Mouse (Mus musculus): ENCODE data around the gene Cd47. TPM values are rescaled to one million over a fixed set of nuclear protein-coding genes. Genes with fewer than 3 reads are reported as not detected.

Cd47 gene
- polyA plus RNA-seq, 1 experiment from 2014 or later = 123 TPM

DNA sequence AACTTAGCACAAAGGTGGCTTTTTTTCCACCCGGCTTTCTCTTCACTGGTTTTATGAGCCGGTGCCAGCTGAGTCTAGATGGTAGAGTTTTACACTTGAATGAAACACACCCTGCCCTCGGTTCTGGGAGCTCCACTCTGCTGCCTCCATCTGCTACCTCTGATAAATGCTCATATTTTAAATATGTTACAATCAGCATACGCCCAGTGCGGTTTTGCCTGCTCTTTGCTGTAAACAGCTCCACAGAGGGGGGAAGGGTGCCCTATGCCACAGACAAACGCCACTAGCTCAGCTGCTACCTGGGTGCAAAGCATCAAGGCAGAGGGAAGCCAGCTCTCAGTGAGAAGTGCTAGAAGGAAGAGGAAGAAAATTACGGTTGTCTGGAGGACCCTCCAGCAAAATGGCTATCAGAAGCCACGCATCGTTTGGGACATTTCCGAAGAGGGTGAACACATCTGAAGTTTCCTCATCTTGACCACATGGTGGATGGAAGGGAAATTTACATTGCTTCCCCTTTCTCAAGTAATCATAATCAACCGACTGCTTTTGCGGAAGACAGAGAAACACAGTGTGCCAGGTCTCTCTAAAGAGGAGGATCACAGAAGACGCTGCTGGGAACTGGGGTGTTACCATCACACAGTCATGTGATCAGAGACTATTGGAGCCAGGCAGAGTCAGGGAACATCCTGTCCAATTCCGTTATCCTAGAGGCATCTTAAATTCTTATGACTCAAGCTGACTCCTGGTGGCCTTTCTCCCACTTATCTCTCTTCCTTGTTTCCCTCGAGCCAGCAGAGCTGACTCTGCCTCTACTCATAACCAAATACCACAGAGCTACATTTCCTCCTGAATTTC, 39.6 kb downstream of the Cd47 start:
- ATAC-seq (ENCODE audit: borderline replicate concordance, extremely low read depth, low FRiP score, low TSS enrichment) = peak; percentile 74; the same call in 1 of the 2 replicates
- Histone ChIP-seq H3K4me1 (no peaks in the 10 kb centered on the region; the same call in 1 of the 2 replicates), H3K27me3 (no peaks in the 10 kb centered on the region), H3K4me2 (no peak overlapping the region), H3K27ac (no peak overlapping the region), H3K4me3 (no peak overlapping the region), H3K9me3 (no peaks in the 10 kb centered on the region), H3K36me3 (no peaks in the 10 kb centered on the region), H3K9ac (no peak overlapping the region)
- WGBS = 50% methylated on average over 15 of the region's 15 CpGs

DNA sequence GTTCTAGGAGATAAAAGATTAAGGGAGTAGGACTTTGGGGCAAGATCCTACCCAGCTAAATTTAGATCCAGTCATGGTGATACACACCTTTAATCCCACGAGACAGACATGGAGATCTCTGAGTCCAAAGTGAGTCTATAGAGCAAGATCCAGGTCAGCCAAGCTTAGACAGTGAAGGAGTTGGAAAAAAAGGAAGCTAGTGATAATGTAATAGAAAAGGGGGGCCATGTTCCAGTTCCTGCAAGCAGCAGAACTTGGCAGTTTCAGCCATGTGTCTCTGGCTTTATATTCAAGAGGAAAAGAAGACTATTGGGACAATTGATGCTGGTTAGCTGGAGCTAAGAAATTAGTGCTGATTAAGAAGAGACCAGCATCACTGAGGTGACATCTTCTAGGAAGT, 43.4 kb downstream of the Cd47 start:
- Histone ChIP-seq H3K27ac (no peak overlapping the region), H3K27me3 (no peaks in the 10 kb centered on the region), H3K4me2 (no peak overlapping the region), H3K36me3 (no peaks in the 10 kb centered on the region), H3K4me1 (no peaks in the 10 kb centered on the region; the same call in 1 of the 2 replicates), H3K9ac (no peak overlapping the region), H3K9me3 (no peaks in the 10 kb centered on the region), H3K4me3 (no peak overlapping the region)
- ATAC-seq (ENCODE audit: borderline replicate concordance, extremely low read depth, low FRiP score, low TSS enrichment) = no peak
- WGBS = 56% methylated on average over 1 of the region's 1 CpGs

DNA sequence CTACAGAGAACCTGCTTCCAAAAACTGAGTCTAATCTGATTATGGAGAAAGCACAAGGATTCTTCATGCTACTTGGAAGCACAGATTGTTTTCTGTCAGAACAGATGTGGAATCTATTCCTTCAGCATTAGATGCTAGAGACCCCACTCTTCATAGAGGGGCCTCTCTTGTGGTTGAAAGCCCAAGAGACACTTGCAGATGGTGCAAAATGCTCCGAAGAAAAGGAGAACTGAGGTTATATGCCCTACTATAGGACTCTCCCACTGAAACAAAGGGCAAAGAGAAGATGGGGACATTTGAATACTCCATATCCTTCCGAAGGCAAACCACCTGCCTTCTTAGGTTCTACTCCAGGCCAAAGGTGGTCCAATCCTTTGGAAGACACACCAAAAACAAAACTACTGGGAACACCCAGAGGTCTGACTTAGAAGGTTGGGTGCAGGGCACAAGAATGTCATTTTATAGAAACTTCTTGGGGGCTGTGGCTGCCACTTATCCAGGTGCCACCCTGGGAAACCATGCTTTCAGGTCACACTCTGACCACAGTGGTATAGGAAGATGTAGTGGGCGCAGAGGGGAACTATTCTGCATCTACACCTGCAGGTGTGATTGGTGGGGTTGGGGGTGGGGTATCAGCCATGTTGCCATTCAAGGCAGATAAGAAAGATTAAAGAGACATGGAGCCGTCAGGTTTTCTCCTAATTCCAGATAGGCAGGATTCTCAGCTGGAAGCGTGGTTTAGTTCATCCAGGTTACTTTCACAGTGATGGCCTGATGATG, 47.1 kb downstream of the Cd47 start:
- no peak overlapping the region for H3K4me2 ChIP-seq
- no peak overlapping the region for H3K9ac ChIP-seq
- no peaks in the 10 kb centered on the region for H3K9me3 ChIP-seq
- no peaks in the 10 kb centered on the region for H3K36me3 ChIP-seq
- H3K4me3 ChIP-seq = no peak overlapping the region
- WGBS = 79% methylated on average over 5 of the region's 5 CpGs
- no peaks in the 10 kb centered on the region for H3K27me3 ChIP-seq
- ATAC-seq (ENCODE audit: borderline replicate concordance, extremely low read depth, low FRiP score, low TSS enrichment) = no peak
- no peaks in the 10 kb centered on the region for H3K4me1 ChIP-seq
- H3K27ac ChIP-seq = no peak overlapping the region

DNA sequence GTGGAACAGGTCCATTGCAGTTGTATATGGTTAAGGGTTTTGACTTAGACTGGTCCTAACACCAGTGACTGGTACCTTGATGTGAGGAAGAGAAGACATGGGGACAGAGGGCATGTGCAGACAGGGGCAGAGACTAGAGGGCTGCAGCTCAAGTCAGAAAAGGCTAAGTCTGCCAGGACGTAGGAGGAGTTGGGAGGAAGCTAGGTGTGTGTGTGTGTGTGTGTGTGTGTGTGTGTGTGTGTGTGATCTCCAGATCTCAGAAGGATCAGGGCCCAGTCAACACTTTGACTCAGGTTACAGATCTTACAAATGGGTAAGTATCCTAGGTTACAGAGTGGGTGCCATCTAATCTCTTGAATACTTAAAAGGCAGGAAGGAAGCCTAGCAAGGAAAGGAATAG, 48.3 kb downstream of the Cd47 start:
- ATAC-seq (ENCODE audit: borderline replicate concordance, extremely low read depth, low FRiP score, low TSS enrichment) = no peak
- Histone ChIP-seq H3K36me3 (no peaks in the 10 kb centered on the region), H3K4me3 (no peak overlapping the region), H3K4me1 (no peaks in the 10 kb centered on the region), H3K9ac (no peak overlapping the region), H3K9me3 (no peaks in the 10 kb centered on the region), H3K27me3 (no peaks in the 10 kb centered on the region), H3K27ac (no peak overlapping the region), H3K4me2 (no peak overlapping the region)
- WGBS = 74% methylated on average over 1 of the region's 1 CpGs

DNA sequence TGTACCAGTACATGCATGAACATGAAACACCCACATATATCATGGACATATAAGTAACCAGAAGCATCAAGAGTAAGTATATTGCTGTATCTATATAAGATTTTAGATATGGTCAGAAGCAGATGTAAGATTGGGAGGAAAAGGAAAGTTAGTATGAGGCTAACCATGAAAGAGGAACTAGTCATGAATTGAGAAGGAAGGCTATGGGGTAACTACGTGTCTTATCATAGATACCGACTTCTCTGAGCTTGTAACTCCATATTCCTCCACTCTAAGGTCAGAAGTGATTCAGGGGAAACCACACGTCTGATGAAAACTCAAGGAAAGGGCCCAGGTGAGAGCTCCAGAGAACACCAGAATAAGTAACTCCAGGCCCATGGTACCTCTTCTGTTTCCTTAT, 52.6 kb downstream of the Cd47 start:
- ATAC-seq (ENCODE audit: borderline replicate concordance, extremely low read depth, low FRiP score, low TSS enrichment) = no peak
- Histone ChIP-seq H3K27ac (no peak overlapping the region), H3K9me3 (no peaks in the 10 kb centered on the region), H3K9ac (no peak overlapping the region), H3K27me3 (no peaks in the 10 kb centered on the region), H3K36me3 (no peaks in the 10 kb centered on the region), H3K4me2 (no peak overlapping the region), H3K4me3 (no peak overlapping the region), H3K4me1 (peaks cover 12% of the 10 kb centered on the region)
- 84% methylated on average over 3 of the region's 3 CpGs for WGBS

DNA sequence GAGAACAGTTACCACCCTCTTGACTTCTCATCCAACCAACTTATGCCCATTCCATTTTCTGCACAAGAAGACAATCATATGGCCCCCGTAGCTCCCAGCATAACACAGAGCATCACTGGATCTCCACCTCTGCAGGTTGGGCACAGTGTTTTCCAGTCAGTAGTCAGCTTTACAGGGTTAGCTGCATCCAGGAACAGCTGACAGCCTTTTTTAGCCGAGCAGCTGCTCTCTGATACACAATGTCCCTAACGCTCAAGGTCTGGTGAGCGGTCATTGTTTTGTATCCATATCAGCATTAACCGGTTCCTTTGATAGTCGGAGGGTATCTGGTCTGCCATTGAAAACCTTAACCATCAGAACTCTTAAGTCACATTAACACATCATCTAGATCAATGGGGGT, 53.3 kb downstream of the Cd47 start:
- Histone ChIP-seq H3K4me3 (no peak overlapping the region), H3K9me3 (no peaks in the 10 kb centered on the region), H3K36me3 (no peaks in the 10 kb centered on the region), H3K27me3 (no peaks in the 10 kb centered on the region), H3K4me2 (no peak overlapping the region), H3K4me1 (peaks cover 19% of the 10 kb centered on the region), H3K27ac (no peak overlapping the region), H3K9ac (no peak overlapping the region)
- 90% methylated on average over 6 of the region's 6 CpGs for WGBS
- ATAC-seq (ENCODE audit: borderline replicate concordance, extremely low read depth, low FRiP score, low TSS enrichment) = no peak

DNA sequence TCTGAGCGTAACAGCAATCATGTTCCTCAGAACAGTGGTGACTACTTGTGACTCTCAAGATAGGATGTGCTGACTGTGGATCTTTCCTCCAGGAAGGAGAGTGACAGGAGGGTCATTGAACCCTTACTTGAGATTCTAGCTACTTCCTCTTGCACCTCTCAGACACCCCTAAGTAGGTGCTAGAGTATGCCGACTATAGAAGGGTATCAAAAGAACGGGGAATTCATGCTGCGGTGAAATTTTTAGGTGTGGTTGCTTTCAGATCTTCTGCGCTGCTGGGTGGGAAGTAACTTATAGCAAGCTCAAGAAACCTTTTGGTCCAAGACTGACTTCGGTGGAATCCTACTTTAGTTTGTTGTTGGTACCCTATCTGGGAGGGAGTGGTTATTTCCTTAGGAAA, 53.9 kb downstream of the Cd47 start:
- Histone ChIP-seq H3K36me3 (no peaks in the 10 kb centered on the region), H3K9ac (no peak overlapping the region), H3K27ac (peak overlapping the region; percentile 99), H3K4me2 (peak overlapping the region; percentile 74), H3K4me1 (peaks cover 24% of the 10 kb centered on the region), H3K4me3 (peak overlapping the region; percentile 89), H3K9me3 (no peaks in the 10 kb centered on the region), H3K27me3 (no peaks in the 10 kb centered on the region)
- WGBS = 63% methylated on average over 6 of the region's 6 CpGs
- no peak for ATAC-seq (ENCODE audit: borderline replicate concordance, extremely low read depth, low FRiP score, low TSS enrichment)

DNA sequence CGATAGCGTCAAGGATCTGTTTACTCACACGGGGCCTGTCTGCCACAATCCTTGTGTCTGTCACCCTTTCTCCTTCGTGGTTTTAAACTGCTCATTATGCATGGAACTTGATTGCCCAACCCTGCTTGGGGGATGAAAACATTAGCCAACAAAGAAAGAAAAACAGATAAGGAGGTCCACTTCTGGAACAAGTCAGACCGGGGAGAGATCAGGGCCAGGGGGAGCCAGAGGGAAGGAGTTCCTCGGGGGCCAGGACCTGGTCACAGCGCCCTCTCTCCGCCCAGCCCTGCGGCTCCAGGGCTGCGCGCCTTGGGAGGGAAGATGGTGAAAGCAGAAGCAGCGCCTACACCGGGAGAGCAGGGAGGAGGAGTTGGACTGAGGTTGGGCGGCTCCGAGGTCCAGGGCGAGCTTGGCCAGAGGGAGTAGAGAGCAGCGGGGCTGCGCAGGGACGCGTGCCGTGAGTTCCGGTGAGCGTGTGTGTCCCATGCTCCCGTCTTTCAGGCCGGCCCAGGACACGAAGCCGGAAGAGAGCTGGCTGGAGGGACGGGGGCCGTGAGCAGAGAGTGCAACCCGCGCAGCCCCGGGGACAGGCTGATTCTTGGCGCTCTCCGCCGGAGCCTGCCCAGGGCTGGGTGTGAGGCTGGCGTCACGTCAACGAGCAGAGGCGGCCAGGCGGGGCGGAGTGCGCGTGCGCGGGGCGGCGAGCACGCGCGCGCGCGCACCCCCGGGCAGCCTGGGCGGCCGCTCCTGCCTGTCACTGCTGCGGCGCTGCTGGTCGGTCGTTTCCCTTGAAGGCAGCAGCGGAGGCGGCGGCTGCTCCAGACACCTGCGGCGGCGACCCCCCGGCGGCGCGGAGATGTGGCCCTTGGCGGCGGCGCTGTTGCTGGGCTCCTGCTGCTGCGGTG, 54.9 kb downstream of the Cd47 start:
- no peaks in the 10 kb centered on the region for H3K36me3 ChIP-seq
- no peaks in the 10 kb centered on the region for H3K27me3 ChIP-seq
- peak overlapping the region; percentile 74 for H3K4me2 ChIP-seq
- H3K9me3 ChIP-seq = no peaks in the 10 kb centered on the region
- H3K4me1 ChIP-seq = peaks cover 31% of the 10 kb centered on the region
- ATAC-seq (ENCODE audit: borderline replicate concordance, extremely low read depth, low FRiP score, low TSS enrichment) = peak; percentile 97
- peak overlapping the region; percentile 99 for H3K27ac ChIP-seq
- peak overlapping the region; percentile 91 for H3K9ac ChIP-seq
- peak overlapping the region; percentile 89 for H3K4me3 ChIP-seq
- under 1% methylated on average over 59 of the region's 74 CpGs for WGBS

DNA sequence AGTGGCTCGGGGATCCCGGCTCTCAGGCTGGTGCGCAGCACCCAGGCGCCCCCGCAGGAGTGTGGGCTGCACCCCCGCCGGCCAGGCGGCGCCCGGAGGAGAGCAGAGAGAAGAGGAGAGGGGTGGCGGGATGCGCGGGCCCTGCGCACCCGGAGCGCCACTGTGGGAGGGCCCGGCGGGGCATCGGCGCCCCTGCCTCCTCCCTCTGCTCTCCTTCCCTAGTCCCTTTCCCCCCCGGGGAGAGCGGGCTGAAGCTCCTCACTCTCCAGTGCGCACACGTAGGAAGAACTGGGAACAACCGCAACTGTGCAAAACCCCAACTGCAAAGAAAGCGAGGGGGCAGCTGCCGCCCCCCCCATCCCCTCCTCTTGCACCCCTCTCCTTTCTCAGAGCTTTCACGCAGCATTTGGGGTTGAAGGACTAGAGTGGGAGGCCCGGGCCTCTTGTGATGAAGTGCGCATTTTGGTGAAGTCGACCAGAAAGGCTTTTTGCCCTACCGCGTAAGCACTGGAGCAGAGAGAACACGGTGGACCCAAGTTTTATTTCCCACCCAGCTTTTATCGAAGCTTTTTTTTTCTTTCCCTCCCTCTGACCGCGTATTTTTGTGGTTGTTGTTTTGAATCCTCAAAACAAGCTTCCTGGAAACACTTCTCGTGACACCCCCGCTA, 55.6 kb downstream of the Cd47 start:
- Histone ChIP-seq H3K36me3 (no peaks in the 10 kb centered on the region), H3K9me3 (no peaks in the 10 kb centered on the region), H3K27ac (peak overlapping the region; percentile 99), H3K4me3 (peak overlapping the region; percentile 89), H3K9ac (peak overlapping the region; percentile 91), H3K4me2 (peak overlapping the region; percentile 74), H3K4me1 (peaks cover 31% of the 10 kb centered on the region), H3K27me3 (no peaks in the 10 kb centered on the region)
- under 1% methylated on average over 34 of the region's 39 CpGs for WGBS
- ATAC-seq (ENCODE audit: borderline replicate concordance, extremely low read depth, low FRiP score, low TSS enrichment) = peak; percentile 77

DNA sequence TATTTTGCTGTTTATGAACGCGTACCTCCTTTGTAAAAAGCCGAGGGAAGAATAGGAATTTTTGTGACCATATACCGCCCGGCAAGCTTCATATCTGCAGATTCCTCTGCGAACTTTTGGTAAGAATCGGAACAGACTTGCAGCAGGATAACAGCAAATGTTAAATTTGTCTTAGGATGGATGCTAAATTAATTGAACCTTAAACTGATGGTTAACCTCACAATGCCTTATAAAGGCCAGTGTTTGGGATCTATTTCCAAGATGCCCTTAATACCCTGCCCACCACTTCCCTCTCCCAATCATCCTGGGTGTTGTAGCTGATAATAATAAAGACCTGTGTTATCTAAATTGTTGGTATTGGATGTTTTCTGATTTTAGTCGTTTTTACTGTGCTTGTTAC, 56.3 kb downstream of the Cd47 start:
- peak overlapping the region; percentile 99 for H3K27ac ChIP-seq
- ATAC-seq (ENCODE audit: borderline replicate concordance, extremely low read depth, low FRiP score, low TSS enrichment) = no peak

More for the DNA sequence above, 56.3 kb downstream of the Cd47 start:
- Histone ChIP-seq H3K4me3 (peak overlapping the region; percentile 89), H3K27me3 (no peaks in the 10 kb centered on the region), H3K4me1 (peaks cover 31% of the 10 kb centered on the region), H3K36me3 (no peaks in the 10 kb centered on the region), H3K9me3 (no peaks in the 10 kb centered on the region), H3K4me2 (peak overlapping the region; percentile 74), H3K9ac (peak overlapping the region; percentile 91)
- WGBS = 8% methylated on average over 8 of the region's 8 CpGs

Data from lung, embryonic 15.5 days (tissue).